Mouse (Mus musculus) layer of hippocampus, adult 18-20 months (tissue): ENCODE data around the gene S100a2. TPM values are rescaled to one million over a fixed set of nuclear protein-coding genes. Genes with fewer than 3 reads are reported as not detected.

Experiments
- DNase-seq, 2 experiments: peaks; one replicate each; pipeline ENCODE4 v3.0.0; 2022; ENCODE audit warnings: low spot score in 2 of 2
- total RNA-seq, 2 experiments: library from RNA; stranded (reverse); gene quantifications; 2 replicates each; pipeline ENCODE4 v1.2.3; 2021

The S100a2 gene
- total RNA-seq, 2 experiments from 2014 or later = not detected

DNA sequence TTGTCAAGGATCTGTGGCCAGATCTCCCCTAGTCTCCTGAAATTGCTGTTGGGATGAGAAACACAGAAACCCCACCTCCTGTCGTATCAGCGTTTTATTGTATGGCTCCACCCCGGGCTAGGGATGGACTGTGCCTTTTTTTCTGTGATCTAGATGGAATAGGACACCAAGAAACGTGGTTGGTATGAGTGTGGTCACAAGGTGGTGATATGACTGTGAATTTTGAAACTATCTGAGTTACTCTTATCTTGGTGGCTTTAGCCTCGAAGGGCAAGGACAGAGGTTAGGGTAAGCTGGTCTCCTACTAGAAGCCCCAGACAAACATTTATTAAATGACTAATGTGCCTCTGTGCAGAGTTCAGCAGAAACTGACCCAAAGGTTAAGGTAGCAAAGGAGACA lies 5.5 kb downstream of the S100a2 start:
- no peak for DNase-seq

DNA sequence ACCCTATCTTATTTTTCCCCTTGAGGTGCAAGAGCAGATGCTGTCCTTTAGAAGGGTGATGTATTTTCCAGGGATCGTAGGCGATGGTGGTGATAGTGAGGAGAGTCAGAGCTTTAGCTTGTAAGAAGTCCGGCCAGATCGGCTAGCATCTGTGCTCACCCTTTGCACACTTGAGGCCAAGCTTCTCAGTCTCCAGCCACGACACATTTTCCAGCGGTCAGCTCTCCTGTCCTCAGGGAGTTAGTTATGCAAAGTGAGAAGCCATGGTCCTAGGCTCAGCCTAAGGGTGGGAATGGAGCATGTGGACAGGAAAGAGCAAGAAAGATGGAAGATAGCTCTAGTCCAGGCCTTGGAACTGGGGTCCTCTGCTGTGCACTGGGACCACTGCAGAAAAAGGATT lies 6.8 kb downstream of the S100a2 start:
- no peak for DNase-seq

DNA sequence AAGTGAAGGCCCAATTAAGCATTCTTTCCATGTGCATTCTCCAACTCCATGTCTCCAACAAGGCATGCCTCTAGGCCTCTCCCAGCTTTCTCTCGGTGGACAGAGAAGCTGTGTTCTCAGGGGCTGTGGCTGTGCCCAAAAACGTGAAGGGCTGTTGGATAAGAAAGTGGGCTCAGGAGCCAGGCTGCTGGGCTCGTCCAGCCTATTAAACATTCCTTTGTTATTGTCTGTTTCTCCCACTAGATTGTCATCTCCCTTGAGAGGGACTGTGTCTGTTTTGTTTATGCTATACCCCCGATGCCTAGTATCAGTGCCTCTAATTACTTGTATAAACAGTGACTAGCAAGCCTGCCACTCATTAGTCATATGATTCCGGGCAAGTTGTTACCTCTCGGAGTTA lies 7.7 kb downstream of the S100a2 start:
- no peak for DNase-seq

DNA sequence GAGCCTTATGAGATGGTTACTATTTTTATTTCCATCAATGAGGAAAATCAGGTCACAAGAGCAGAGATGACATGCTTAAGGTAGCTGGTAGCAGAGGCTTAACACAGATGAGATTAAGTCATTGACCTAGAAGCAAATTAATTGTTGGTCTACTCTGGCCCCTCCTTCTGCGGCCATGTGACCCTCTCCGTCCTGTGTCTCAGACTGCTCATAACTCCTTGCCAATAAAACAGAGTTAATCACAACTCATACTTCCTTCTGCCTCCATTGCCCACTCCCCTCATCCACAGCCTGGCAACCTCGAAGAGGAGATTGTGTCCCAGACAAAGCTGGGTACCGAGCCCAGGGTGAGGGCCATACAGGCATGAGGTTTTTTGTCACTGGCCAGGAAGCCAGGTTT lies 8.2 kb downstream of the S100a2 start:
- no peak for DNase-seq

DNA sequence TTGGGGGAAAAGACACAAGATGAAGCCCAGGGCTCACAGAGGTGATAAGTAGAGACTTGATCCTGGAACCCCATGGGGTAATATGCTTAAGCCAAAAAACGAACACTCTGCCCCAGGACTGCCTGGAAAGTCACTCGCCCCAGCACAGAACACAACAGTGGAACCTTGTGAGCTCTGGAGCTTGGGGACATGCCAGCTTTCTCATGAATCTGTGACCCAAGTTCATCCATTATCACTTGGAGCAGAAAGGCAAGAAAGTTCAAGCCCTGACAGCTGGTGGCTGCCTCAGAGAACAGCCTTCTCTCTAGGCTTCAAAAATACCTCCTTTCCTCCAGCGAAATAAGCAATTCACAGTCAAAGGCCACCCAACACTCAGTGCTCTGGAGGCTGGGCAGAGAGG lies 9.4 kb downstream of the S100a2 start:
- DNase-seq = no peak

DNA sequence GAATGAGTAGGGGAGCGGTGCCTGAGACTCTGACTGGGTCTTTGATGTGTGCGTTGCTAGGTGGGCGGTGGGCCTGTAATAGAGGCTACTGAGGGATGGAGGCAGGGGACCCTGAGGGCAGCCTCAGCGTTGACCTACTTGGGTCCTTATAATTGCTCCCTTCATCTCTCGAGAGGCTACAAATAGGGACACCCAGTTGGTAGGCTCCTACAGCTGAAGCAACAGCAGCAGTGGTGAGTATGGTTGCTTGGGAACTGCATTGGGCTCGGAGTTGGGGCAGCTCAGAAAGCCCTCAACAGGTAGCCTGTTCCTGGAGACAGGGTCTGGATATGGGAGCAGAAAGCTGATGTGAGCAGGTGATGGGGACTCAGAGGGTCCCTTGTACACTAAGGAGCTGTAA lies 10.0 kb downstream of the S100a2 start:
- no peak for DNase-seq

DNA sequence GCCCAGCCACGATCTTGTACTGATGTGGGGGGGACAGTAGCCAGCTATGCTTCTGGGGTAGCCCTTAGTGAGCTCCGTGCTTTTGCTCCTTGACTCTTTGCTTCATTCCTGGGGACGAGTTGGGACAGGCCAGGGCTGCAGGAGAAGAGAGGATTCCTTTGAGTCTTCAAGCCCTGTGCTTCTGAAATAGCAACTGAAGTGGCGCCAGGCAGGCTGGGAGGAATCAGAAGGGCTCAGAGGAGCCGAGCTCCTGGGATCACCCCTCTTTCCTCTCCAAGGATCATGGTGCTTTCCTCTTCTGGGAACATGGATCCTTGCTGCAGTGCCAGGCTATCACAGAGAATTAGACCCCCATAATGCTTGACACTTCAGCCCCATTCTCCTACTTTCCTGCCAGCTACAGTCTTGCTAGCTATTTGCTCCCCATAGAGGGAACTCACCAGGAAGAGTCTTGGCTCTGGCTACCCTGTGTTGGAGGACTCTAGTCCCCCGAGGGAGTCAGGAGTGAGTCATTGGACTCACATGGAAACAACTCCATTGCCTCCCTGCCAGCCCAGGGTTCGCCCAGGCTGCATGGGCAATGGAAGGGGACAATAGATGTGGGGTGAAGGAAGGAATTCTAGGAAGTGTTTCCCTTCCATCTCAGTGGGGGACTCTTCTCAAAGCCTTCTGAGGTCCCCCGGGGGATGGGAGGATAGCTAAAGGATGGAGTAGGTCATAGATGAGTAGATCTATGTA lies 10.6 kb downstream of the S100a2 start:
- no peak for DNase-seq

DNA sequence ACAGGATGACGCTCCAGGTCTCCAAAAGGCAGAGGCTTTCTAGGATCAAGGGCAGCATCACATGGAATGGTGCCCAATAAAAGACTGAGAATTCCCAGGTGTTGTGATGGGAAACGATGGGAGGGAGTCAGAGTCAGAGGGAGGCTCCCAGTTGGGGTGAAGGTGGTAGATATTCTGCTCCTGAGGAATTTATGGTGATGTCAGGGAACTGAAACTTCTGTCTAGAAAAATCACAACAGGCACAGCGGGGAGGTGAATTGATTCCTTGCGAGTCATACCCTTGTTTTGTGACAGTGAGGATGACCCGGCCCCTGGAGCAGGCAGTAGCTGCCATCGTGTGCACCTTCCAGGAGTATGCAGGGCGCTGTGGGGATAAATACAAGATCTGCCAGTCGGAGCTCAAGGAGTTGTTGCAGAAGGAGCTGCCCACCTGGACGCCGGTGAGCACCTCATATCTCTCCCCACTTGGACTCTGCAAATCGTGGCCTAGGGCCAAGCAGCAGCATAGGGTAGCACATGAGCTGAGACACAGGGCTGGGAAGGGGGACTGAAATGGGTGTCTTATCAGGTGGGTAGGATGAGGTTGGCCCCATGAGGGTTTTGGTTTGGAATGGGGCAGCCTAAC lies 11.6 kb downstream of the S100a2 start, which contains the start of gene Gm42674:
Gene Gm42674 (plus strand): TSS at position 419 of the 625 bp plus-strand sequence.
- no peak for DNase-seq

DNA sequence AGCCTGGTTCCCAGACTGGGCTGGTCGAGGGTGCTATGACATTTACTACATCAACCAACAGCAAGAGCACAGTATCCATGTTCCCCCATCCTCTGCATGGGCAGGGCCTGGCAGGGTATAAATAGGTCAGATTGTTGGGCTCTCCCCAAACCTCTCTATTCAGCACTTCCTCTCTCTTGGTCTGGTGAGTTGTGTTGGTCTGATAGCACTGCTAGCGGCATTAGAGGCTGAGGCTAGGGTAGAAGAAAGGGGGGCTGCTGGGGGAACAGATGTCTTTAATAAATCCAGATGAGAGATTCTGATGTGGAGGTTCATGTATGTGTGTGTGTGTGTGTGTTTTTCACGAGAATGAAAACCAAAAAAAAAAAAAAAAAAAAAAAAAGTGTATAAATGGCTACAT lies 13.6 kb downstream of the S100a2 start, which contains the start of gene S100a4:
Gene S100a4 (plus strand): TSS at position 149 of the 400 bp plus-strand sequence.
- no peak for DNase-seq

DNA sequence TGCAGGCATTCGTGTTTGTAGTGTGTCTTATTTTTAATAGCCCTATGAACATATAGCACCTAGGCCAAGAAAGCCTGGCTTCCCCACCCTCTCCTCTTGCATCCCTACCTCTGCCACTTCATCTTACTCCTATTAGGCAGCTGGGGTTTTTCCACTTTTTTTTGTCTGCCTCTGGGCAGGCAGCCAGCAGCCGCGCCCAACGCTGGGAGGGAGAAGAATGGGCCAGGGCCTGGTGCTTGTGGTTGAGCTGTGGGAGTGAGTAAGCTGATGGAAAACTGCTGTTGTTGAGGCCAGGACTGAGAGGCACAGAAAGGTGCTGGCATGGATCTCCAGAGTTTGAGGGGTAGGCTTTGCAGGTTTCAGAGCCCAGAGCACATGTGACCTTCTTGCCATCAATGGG lies 14.4 kb downstream of the S100a2 start:
- DNase-seq = peak in 1 of 2 experiments; percentile 57

DNA sequence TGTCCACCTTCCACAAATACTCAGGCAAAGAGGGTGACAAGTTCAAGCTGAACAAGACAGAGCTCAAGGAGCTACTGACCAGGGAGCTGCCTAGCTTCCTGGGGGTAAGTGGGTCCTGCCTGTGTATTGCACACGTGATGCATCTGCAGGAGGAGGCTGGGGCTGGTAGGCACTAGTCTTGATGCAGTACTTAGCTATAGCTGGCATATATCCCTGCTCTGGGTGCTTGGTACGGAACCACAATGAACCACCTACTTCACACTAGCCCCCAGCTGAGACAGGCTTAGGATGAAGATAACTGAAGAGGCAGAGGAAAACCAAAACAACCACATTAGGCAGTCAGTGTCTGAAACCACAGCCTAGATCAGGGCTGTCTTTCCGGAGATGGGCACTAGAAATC lies 15.0 kb downstream of the S100a2 start:
- DNase-seq = no peak

DNA sequence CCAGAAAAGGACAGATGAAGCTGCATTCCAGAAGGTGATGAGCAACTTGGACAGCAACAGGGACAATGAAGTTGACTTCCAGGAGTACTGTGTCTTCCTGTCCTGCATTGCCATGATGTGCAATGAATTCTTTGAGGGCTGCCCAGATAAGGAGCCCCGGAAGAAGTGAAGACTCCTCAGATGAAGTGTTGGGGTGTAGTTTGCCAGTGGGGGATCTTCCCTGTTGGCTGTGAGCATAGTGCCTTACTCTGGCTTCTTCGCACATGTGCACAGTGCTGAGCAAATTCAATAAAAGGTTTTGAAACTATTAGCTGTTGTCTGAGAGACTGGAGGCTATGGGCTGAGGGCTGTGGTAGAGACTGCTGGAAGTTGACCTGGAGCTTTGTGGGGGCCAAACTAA lies 15.7 kb downstream of the S100a2 start:
- DNase-seq = no peak

DNA sequence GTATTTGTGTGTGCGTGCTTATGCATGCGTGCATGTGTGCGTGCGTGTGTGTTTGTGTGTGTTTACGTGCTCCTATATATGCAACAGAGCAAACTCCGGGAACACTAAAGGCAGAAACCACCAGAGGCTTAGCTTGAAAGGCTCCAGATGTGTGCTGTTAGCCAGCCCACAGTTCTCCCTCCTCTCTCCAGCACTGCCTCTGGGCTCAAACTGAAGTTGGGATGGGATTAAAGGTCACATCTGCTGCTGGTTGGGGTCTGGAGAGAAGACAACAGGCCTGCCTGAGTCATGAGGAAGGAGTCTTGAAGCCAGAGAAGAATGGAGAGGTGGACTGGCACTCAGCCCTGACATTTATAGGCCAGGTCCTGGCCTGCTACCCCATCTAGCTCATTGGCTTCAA lies 16.1 kb downstream of the S100a2 start:
- no peak for DNase-seq

DNA sequence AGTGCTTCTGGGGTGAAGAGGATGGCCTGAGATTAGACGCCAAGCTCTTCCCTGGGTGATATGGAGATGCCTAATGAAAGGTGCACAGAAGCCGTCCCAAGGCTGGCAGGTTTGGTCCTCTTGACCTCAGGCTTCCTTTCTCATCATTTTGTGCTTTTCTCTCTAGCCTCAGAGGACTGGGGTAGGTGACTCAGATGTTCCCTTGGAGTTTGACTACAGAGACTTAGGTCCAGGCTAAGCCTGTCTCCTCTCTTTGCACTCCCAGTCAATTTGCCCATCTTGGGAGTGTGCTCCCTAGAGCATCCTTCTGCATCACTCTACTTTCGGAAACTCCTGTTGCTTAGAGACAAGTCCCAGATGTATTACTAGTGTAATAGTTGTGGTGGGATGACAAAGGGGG lies 17.3 kb downstream of the S100a2 start:
- no peak for DNase-seq

DNA sequence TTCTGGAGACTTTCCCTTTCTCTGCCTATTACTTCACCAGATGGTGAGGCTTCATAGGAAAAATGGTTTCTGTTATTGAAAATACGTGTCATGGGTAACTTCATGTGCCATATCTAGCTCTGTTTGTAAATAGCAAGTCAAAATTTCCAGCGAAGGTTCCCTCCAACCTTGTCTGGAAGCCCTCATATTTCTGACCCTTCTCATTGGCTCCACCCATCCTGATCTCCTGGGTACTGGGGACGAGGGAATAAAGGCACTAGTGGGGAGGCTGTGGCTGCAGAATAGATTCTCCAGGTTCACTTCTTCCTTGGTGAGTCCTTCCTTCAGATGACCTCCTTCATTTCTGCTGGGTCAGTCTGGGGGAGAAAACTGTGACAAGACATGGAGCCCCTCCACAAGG lies 18.2 kb downstream of the S100a2 start, which contains the start of gene S100a5:
Gene S100a5 (plus strand): TSS at position 301 of the 400 bp plus-strand sequence.
- no peak for DNase-seq

DNA sequence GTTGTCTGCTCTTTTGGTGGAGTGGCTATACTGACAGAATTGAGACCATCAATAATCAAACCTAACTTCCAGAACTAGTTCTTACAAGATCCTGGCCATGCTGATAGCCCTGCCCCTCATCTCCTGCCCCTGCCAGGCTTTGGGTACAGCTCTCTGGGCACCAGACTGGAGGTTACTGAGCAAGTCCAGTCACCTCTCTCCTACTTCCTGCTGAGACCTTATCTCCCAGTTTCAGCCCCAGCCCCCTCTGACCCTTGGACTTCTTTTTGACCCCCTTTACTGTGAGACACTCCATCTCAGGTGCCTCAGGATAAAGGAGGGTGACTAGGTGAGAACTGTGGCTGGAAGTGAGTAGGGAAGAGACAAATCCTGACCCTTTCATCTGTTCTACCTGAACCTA lies 19.1 kb downstream of the S100a2 start:
- no peak for DNase-seq

DNA sequence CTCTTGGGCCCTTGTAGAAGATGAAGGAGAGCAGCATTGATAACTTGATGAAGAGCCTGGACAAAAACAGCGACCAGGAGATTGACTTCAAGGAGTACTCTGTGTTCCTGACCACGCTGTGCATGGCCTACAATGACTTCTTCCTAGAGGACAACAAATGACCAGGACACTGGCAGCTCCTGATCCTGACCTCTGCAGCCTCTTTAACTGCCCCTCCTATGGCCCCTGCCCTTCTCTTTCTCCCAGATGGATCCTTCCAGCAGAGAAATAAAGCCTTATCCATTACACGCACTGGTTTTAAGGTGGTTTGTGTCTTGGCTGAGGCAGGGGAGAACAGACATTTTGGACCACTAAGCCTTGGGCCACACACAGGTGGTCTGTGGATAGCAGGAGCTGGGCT lies 21.4 kb downstream of the S100a2 start:
- no peak for DNase-seq

DNA sequence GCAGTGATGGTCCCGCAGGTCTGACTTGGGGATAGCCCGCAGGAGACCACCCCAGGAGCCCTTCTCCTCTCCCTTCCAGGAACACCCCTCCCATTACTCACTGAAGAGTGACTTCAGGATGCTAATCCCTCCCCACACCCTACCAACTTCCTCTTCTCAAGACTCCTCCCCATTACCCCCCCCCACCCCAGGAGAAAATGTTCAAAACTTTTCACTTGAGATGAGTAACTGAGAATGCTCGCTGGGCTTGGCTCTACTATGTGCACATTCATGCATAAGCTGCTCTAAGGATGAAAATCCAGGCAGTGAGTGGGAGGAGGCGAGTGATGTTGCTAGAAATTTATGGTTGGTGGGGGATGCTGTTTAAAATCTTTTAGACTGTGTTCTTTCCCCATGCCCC lies 22.0 kb downstream of the S100a2 start:
- DNase-seq = no peak

DNA sequence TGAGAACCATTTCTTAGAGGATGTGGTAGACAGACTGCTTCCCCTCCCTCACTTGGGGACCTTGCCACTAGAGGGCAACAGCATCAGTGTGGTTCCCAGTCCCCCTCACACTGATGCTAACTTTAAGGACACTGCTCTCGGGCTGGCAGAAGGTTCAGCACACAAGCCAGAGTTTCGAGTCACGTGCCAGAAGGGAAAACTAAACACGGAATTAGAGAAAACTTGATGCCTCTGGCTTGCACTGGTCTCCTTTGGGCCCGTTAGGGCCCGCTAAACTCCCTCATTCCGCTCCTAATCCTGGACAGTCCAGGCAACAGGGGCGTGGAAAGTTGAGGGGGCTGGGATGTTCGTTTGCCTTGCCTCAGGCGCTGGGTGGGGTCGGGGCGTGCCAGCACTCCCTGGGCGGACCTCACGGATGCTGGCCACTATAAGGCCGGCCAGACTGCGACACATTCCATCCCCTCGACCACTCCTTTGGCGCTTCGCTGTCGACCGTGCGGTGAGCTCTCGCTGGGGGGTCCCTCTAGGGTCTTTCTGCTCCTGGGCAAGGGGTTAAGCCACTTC lies 22.8 kb downstream of the S100a2 start, which contains the start of gene S100a6:
Gene S100a6 (plus strand): TSS at position 155 of the 564 bp plus-strand sequence.
- DNase-seq = peak in 1 of 2 experiments; percentile 71

DNA sequence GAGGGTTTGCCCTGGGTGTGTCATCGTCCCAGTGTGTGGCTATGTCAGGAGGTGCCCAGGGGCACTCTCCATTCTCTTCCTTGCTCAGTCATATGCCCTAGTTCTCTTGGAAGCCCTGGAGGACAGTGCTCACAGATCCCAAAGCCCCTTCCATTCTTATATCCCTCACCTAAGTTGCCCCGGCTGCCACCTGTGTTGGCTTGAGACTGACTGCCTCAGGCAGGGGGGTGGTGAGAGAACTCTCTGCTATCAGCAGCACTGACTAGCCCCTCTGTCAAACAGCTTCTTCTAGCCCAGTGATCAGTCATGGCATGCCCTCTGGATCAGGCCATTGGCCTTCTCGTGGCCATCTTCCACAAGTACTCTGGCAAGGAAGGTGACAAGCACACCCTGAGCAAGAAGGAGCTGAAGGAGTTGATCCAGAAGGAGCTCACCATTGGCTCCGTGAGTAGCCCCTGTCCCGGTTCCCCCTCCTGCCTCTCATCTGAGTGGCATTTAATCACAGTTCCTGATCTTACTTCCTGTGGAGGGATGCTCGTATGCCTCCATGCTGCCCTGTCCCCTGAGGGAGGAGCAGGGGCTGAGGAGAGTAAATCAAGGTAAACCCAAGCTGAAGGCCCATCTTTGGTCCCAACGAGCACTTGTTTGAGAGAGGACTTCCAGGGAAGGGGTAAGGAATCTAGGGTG lies 23.6 kb downstream of the S100a2 start:
- DNase-seq = no peak

DNA sequence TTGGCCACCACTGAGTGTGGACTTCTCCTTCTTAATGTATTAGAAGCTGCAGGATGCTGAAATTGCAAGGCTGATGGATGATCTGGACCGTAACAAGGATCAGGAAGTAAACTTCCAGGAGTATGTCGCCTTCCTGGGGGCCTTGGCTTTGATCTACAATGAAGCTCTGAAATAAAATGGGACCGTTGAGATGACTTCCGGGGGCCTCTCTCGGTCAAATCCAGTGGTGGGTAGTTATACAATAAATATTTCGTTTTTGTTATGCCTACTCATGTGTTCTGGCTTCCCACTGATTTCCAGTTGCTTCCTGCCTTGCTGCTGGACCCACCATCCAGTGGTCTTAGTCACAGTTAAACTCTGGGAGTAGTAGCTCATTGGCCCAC lies 24.1 kb downstream of the S100a2 start:
- no peak for DNase-seq
